Mouse (Mus musculus): ENCODE results near the gene Poc1a.

The Poc1a gene

GRCm38 (mm10) chr9:106338462-106339172 is 57.8 kb downstream of the Poc1a start:
- no peak for DNase-seq

DNA sequence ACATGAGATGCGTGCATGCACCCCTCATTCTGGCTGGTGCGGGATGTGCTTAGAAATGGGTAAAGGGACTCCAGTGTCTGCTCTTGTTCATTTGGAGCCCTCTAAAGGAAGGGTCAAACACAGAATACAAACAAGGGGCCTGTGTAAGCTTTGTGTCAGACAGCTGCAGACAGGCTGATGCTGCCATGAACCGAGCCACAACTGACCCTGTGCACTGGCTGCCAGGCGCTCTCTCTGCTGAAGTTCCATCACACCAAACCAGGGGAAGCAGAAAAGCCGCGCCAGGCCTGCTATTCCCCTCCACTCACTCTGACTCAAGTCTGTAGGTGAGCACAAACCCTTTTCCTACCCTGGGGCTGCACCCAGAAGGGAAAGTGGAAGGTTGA is 58.3 kb downstream of the Poc1a start:
- no peak for DNase-seq

DNA sequence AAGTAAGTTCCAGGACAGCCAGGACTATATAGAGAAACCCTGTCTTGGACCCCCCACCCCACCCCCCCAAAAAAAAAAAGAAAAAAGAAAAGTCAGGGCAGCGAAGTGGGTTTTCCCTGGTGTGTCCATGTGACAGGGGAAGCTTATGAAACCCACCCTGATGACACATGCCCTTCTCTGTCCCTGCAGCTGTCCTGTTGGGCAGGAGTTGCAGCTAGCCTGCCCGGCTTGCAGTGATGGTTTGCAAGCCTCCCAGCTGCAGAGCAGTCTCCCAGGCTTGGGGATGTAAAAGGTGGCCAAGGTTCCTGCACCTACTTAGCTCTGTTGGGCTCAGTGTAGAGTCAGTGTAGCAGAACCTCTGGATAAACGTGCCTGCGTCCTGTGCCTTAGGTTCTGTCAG is 58.9 kb downstream of the Poc1a start:
- no peak for DNase-seq

DNA sequence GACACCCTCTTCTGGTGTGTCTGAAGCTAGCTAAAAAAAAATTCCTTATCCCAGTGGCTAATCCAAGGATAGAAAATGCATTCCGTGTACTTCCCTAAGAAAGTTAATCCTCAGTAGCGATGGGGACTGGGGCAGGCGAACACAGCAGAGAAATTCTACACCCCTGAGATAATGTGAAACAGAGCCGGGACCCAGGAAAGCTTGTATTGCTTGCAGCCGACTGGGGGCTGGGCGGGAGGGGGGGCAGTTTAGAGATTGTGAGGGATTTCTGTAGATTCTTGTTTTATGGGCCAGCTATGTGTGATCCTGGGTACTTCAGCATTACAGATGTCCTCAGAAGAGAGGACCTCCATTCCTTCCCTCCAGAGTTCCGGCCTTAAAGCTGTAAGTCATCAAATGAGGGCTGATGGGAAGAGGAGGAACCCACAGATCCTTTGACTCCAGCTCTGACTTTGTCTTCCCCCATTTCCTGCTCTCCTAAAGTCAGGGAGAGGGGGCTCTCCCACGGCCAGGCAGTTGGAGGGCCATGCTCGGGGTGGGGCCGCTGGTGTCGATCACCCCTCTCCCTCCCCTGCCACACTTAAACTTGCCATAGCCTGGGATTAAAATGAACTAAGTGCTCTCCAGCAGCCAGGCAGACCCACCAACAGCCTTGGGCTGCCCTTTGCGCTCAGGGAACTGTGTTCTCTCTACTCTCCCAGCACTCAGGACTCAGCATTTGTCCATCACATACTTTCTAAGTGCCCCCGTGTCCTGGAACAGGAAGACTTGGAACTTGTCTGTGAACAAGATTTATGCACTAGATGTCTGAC is 59.8 kb downstream of the Poc1a start:
- no peak for DNase-seq

- DNase-seq, result no peak
Measured at GRCm38 (mm10) chr9:106341313-106341686, 60.4 kb downstream of the Poc1a start.

DNA sequence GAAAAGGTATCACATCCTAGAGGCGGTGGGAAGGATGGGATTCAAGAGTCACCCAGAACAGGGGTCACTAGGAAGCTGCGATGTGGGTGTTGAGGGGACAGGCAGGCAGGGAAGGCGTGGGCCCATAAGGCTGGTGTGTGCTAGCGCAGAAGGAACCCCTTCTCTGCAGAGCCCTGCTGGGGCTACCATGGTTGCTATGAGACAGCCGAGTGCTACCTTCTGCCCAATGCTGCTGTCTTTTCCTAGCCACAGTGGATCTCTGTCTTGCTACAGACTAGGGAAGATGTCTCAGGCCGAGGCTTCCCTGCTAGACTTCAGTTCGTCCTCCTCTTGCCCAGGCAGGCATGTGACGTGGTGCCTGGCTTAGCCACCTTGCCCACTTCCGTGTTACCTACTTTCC is 61.7 kb downstream of the Poc1a start:
- no peak for DNase-seq

DNA sequence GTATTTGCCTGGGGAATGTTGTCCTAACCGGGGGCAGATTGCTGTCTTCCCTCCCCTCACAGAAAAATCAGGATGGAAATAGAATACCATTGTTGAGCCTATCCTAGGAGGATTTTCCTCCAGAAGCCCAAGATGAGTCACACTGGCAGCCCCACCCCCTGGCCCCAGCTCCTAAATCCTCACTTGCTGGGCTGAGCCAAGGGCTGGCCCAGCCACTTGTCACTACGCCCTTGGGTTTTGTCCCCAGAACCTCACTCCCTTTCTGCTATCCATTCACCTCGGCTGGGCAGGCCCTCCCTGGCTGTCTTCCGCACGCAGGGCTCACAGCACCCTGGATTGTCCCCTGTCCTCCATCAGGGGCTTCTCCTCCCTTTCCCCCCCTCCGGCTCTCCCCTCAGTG is 64.3 kb downstream of the Poc1a start:
- peak; percentile 42 to 52 for DNase-seq

- no peak for DNase-seq
Measured at GRCm38 (mm10) chr9:106345630-106346029, 64.8 kb downstream of the Poc1a start.

- no peak for DNase-seq
Measured at GRCm38 (mm10) chr9:106348281-106348680, 67.4 kb downstream of the Poc1a start.

GRCm38 (mm10) chr9:106349075-106349474 is 68.2 kb downstream of the Poc1a start:
- peak in 1 of 2 experiments; percentile 46 for DNase-seq

GRCm38 (mm10) chr9:106351178-106351577 is 70.3 kb downstream of the Poc1a start:
- no peak for DNase-seq

- no peak for DNase-seq
Measured at GRCm38 (mm10) chr9:106353779-106354178, 72.9 kb downstream of the Poc1a start.

DNA sequence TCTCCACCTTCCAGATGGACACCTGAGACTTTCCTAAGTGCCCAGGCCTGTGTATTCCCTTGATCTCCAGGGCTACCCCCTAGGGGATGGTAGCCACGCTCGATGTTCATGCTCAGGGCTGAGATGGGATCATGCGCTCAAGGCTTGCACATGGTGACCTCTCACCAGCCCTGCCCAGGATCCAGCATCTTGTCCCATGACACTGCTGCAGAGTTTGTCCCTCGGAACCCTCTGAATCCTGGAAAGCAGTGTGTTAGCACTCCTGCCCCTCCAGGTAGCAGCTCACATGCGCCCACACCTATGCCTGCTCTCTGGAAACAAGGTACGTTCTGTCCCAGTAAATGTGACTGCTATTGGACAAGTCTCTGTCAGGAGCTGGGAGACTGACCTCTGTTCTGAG is 73.9 kb downstream of the Poc1a start:
- DNase-seq, result no peak

GRCm38 (mm10) chr9:106355217-106355974 is 74.5 kb downstream of the Poc1a start:
- no peak for DNase-seq

- DNase-seq, result no peak
Measured at GRCm38 (mm10) chr9:106355975-106356286, 75.1 kb downstream of the Poc1a start.

- DNase-seq, result no peak
Measured at GRCm38 (mm10) chr9:106356323-106356844, 75.5 kb downstream of the Poc1a start.

- DNase-seq, result no peak
Measured at GRCm38 (mm10) chr9:106357167-106357566, 76.3 kb downstream of the Poc1a start.

DNA sequence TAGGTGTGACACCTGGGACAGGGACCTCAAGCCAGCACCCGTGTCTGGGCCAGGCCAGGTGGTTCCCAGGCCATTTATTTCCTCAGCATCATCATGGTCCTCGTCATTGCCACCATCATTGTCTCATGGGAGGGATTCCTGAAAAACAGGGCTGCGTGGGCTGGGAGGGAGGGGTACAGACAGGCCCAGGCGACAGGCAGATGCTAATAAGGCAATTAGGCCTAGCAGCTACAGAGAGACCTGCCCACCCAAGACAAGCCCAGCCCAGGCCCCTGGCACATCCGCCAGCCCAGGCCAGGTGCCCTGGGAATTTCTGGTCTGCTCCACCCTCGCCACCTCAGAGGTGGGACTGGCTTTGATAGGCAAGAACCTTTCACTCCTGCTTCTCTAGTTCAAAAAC is 78.4 kb downstream of the Poc1a start:
- no peak for DNase-seq

DNA sequence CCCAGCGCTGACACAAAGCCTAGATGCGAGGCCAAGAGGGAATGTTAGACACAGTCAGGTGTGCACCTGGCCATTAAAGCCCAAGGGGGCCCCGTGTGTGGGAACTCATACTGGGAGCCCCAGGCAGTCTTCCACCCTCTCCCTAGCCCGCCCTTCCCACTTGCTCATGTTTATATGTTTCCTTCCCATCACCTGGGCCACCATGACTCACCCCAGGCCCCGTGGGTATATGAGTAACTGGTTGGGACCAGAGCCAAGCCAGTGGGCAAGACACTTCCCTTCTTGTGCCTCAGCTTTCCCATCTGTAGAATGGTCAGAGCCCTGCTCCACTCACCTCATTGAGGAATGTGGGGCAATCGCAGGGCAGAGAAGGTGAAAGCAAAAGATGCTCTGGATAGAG is 80.3 kb downstream of the Poc1a start:
- DNase-seq, result no peak

GRCm38 (mm10) chr9:106365333-106365732 is 84.5 kb downstream of the Poc1a start:
- DNase-seq, result no peak

- no peak for DNase-seq
Measured at GRCm38 (mm10) chr9:106366188-106366587, 85.3 kb downstream of the Poc1a start.

DNA sequence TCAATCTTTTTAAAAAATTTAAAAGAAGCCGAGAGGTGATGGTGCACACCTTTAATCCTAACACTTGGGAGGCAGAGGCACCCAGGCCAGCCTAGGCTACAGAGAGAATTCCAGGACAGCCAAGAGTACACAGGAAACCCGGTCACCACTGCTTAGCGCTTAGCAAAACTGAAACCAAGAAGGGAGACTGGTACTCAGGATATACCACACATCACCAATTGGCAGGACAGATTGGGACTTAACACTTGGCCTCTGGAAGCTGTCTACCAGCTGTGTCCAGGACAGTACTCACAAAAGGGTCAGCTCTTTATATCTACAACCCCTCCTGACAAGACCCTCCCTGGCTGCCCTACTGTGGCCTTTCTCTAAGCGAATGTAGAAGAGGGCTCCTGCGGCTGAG is 86.1 kb downstream of the Poc1a start:
- DNase-seq, result no peak

- DNase-seq, result peak; percentile 96 to 98
Measured at GRCm38 (mm10) chr9:106367592-106368111, 86.8 kb downstream of the Poc1a start.

Measured in cerebellum, postnatal 36 days (tissue).